Mouse (Mus musculus): ENCODE data around the gene Cox5b.

Cox5b gene

DNA sequence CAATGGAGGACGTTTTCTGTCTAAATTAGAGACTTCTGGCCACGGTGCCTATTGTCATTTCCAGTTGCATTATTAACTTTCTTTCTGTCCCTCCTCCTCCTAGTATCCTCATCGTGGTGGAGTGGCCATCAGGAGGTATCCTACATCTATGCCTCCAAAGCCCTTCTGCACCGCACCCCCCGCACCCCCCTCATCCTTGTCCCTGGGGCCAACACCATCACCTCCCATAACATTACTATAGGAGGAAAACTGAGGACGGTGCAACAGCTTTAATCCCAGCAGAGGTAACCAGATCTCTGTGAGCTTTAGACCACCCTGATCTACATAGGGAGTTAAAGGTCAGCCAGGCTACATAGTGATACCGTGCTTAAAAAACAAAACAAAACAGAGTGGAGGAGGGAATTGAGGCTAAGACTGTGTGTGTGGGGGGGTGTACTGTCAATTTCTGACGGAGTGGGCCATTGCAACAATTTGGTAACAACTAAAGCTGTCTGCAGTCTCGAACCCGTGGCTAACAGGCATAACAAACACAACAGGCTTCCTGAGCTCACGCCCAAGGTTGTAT lies 496 bp upstream of the Cox5b start:
- DNase-seq: peak; percentile 32

DNA sequence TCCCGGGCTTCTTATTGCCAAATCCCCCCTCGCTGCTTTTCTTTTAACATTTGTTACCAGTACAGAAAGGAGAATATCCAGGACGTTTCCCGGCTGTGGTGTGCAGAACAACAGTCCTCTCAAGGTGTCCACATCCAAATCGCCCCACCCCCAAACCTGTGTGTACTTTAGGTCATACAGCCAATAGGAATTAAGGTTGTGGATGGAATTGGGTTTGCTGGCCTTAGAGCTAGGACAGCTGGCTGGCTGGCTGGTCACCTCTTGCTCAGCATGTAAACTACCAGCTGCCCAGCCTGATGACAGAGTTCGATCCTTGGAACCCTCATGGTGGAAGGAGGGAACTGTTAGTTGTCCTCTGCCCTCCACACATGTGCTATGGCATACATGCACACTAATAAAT lies 3.6 kb downstream of the Cox5b start:
- DNase-seq: no peak

DNA sequence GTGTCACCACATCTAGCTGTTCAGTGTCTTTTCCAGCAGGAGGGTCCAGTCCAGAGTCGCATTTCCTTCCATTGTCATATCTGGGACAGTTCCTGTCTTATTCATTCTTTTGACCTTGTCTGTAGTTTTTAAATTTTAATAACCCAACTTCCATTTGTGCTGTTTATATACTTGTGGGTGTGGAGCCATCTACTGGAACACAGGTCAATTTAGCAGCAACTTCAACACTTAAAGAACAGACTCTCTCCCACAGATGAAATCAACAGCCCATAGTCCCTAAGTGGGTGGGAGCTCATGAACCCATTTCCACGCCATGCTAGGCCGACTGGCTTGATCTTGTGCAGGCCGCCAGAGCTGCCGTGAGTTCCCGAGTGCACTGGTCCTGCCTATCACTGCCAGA lies 5.2 kb downstream of the Cox5b start:
- no peak for DNase-seq

DNA sequence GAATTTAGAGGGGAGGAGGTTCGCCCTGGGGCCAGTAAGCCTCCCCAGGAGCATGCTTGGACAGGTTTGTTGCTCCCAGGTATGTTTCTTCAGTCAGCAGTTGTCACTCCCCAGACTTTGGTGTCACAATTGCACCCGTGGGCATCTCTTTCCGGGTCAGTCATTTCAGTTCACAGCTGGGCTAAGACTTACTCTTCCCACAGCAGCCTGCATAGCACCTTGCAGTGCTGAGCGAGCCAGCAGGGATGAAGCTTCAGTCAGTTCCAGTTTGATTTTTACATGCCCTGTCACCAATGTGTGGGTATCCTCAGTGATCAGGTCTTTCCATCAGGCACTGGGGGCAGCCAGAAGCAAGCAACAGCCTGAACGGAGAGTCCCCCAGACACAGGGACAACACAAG lies 5.8 kb downstream of the Cox5b start:
- no peak for DNase-seq

DNA sequence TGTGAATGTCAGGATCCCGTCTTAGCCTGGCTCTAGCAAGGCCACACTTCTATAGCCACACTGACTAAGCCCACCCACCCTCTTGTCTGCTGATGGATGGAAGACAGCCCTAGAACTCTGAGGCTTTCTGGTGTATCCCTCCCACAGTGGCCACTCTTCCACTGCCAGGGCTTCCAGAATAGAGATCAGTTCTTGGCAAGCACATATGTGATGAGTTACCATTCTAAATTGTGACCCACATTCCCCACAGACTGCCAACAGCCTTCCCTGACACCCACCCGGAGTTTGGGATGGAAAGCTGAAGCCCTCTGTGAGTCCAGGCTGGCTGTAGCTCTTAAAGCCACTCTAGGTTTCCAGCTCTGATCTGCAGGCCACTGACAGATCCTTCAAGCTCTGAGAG lies 15.9 kb downstream of the Cox5b start:
- DNase-seq: no peak

DNA sequence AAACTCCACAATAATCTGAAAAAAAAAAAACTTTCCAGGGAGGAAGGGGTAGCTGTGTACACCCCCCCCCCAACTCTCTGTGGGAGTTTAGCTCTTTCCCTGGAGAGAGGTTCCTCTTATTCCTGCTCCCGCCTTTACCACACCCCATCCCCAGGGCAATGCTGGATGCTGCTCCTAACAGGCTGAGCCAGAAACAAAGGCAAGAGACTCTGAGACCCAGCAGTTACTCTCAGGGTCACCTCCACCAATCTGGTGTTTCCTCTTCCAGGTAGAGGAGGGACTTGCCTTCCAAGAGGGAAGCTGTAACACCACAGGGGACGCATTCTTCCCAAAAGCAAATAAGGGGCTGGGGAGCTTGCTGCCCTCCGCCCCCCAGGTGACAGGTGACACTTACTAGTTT lies 16.5 kb downstream of the Cox5b start:
- DNase-seq: no peak

DNA sequence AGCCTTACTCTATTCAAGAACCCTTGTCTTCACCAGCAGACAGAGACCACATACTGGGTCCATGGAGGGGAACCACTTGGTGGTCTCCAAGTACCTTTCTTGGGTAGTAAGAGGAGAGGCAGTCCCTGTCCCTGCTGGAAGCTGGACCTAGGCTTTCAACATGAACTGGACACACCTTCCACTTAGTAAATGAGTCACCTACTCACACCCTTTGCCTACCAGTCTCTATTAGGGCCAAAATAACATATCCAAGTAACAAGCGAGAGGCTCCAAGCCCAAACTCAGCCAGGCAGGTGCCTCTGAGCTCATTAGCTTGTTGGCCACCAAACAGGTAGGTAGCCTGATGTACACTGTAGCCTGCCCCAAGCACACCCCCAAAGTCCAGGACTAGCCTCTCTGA lies 17.4 kb downstream of the Cox5b start:
- no peak for DNase-seq

DNA sequence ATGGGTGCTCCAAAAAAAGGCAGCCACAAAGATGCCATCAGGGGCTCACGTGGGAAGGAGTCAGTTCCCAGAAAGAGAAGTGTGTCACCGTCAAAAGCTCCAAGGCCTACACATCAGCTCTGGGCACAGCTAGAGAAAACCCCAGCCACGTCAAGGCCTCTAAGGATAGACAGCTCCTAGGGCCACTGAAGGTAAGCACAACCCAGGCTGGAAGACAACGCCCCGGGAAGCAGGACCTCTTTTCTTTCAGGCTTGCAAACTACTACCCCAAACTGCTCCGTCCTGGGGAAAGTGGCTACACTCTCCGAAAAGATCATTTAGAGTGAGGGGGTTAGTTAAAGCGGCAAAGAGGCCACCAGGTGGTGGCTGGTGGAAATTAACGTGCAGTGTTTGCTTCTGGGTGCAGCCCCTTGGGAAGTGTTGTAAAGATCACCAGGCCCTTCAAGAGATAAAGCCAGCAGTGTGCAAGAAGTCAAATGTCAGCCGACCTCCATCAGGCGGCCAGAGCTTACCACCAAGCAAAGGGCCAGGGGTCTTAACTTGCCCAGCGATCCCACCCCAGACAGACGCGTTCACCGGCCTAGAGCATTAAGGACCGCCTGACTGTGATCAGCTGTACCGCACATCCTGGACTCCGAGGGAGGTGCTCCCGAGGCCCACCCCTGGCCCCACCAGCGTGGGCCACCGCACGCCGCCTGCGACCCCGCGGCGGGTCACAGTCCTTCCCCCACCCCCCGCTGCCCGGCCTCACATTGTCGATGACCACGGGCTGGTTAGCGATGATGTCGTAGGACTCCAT lies 18.0 kb downstream of the Cox5b start:
- peak; percentile 32 for DNase-seq

DNA sequence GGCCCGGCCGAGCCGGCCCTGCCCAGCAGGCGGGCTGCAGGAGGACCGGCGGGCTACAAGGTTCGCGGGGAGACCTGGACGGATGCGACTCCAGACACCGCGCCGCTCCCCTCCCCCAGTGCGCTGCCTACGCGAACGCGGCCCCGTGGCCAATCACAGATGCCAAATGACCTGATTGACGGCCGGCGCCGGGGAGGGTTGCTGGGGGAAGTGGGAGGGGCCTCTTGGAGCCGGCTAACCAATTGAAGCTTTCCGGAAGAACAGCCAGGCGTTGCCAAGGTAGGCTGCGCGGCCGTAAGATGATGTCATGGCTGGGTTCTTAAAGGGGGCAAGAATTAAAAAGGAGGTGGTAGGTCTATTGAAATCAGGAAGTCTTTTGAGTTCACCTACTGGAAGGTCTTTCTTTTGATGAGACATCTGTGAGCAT lies 18.6 kb downstream of the Cox5b start, which contains the start of gene 4933424G06Rik:
TSS of gene 4933424G06Rik (plus strand) at position 296 of the 427 bp plus-strand sequence.
- peak; percentile 98 for DNase-seq

DNA sequence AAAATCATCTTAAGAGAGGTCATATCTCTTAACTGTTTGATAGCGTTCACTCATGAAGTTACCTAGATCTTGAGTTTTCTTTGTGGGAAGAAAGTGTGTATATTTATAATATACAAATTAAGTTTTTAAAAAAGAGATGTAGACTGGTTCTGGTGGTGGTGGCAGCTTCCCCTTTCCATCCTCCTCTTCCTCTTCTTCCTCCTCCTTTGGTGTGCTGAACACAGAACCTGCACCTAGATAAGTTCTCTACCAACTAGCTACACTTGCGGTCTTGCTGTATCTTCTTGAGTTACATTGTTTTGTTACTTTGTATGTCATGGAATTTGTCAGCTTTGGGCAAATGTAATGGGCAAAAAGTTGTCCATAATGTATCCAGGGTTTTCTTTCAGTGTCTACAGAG lies 19.9 kb downstream of the Cox5b start:
- no peak for DNase-seq

DNA sequence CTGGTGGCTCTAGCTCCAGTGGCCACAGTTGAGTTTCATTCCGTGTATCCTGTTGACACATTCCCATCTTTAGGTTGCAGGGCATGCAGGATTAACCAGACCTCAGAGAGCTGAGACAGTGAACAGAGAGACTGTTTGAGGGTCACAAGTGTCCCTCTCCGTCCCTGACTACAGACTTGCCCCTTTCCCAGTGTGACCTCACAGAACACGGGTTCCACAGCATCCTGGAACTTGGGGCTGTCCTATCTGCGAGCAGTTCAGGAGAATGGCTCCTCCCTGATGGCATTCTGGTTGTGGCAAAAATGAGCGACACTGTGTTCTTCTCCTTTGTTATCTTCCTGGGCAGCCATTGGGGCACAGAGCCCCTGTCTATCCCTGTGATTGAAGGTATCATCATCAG lies 23.1 kb downstream of the Cox5b start, which contains the start of gene Actr1b:
TSS of gene Actr1b (minus strand) at position 112 of the 400 bp plus-strand sequence.
- no peak for DNase-seq

DNA sequence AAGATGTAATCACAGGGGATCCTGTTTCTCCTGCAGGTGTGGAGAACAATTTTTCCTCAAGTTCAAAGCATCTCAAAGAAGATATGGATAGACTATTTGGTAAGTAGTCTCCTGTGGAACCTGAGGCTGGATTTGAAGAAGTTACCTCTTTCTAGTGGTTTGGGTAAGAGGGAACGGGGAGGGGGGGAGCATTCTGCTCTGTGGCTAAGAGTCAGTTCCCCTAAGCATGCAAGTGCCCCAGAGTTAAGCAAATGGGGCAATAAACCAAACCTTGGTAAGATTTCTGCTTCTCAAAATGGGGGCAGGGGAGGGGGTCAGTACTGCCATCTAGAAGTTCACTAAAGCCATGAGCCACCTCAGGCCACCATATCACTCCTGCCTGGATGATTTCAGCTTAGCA lies 27.5 kb downstream of the Cox5b start:
- no peak for DNase-seq

DNA sequence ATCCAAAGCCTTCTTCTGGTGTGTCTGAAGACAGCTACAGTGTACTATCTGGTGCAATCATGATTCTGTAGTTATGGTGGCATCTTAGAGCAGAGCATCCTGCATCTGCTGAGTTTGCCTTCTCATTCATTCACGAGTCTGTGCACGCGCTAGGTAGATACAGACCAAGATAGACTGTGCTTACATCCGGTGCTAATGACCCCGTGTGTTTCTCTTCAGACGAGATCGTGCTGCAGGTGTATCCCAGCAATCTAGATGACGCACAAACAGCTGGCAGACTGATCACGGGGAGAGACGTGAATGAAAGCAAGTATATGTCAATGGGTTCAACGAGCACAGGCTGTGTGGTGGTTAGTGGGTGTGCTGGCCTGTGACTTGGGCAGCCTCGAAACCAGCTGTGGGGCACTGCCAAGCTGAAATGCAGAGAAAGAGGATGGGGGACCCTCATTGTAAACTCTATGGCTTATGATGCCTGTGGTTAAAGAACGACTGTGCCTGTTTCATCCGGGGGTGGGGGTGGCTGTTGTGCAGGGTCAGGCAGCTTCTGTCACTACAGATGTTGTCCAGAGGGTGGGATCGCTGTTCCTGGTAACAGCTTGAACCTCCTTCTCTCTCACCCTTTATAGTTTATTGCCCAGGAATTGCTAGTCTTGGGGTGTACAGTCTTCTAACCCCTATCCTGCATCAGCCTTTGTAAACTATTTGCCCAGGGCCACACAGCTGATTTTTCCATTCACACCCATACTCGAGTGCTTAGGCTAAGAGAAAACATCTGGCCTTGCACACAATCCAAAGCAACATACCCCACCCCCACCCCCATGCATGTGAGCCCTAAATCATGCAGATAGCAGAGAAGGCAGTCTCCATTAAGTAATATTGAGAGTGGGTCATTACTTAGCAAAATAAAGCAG lies 32.2 kb downstream of the Cox5b start:
- no peak for DNase-seq

DNA sequence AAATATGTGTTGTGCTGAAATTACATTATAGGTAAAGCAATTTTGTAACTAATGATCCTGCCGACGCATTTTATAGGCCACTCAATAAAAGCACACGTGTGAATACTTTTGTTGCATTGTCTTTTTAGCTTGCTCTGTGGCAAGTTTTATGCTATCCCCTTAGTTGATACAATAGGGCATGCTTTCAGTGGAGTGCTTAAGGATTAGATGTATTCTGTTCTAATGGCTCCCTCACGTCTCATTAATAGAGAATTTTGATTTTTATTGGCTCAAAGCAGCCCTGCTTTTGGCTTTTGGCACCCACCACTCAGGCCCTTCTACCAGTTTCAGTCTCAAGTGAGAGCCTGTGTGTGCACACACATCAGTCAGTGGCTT lies 32.8 kb downstream of the Cox5b start:
- no peak for DNase-seq

DNA sequence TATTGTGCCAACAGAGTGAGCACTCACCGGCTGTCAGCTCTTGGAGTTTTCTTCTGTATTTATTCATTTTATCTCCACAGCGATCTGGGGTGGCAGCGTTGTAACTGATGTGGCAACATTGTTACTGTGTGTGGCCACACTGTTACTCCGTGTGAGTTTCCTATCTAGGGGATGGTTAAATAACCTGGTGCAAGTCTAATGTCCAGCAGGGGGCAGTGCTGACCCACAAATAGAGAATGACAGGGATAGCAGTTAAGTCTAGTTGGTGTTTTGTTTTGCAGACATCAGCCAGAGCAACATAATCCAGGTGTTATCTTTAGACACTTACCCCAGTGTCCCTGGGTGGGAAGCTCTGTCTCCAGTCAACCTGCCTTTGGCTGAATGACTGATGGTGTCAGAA lies 46.1 kb downstream of the Cox5b start:
- DNase-seq: peak; percentile 70

DNA sequence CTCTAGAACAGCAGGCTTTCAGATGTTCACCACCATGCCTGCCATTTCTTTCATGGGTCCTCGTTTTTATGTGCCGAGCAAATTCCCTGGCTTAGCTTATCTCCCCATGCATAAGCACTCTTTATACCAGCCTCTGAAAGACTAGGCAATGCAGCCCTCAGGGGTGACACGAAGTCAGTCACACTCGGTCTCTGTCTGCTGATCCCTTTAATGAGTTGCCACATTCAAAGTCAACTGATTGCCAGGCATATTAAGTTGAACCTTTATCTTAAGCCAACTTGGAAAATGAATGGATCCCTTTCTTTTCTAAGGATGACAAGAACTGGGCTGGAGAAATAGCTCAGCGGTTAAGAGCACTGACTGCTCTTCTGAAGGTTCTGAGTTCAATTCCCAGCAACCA lies 48.0 kb downstream of the Cox5b start:
- no peak for DNase-seq

DNA sequence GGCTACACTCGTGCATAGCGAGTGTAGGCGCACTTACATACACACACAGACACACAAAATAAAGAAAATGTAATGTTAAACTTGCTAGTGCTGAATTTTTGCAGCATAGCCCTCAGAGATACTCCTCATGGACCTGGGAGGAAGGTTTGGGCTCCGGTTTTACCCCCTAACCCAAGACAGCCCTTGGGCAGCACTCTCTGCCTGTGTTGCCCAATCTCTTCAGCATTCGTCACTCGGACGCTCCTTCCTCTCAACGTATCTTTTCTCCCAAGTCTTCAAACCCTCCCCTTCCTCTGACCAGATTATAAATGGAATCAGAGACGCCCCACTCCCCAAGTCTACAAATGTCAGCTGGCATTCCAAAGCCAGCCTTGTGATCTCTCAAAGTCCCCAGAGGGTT lies 51.8 kb downstream of the Cox5b start:
- no peak for DNase-seq
